Mouse (Mus musculus) embryo, embryonic 10 days (tissue): ENCODE measurements at regions not wholly inside any gene's neighbourhood (a gene's known extent, or its start where the extent isn't known, plus 50 kb on each side); places are given as distances from the start of the nearest gene placed in this dataset.

ENCODE experiments used
- DNase-seq: peaks from one replicate; pipeline ENCODE4 v3.0.0-alpha.2; 2015; ENCODE audit warnings: low spot score

- DNase-seq, result no peak
Observed at GRCm38 (mm10) chr2:63347562-63347961, 163.5 kb upstream of the Kcnh7 start.

DNA sequence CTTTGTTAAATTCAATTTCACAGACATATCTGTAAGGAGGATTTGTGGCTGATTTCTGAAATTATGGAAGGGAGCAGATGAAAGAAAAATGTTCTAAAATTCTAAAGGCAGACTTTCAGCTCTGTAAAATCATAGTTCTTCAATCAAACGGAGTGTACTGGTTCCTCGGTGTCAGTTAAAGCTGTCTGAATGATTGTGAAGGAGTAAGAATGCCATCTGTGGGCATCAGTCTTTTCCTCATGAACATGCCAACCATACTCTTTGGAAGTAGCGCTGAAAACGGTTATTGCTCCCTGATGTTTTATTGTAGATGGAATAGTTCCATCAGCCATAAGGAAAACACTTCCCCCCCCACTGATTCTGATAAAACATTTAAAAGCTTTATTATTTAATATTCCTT lies 142.7 kb upstream of the Kcnh7 start:
- no peak for DNase-seq

DNA sequence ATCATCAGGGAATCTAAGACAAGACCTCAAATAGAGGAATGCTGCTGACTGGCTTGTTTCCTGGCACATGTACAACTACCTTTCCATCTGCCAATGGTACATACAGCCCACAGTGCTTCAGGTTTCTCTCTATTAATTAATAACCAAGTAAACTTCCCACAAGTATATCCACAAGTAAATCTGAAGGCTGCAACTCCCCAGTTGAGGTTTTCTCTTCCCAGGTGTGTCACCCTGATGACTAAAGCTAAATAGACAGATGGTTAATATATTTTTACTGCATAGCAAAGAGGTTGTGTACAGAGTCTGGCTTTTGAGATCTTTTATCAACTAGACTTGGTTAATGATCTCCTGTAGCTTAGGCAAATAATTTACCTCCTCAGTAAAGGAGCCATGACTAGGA lies 96.8 kb upstream of the Kcnh7 start:
- no peak for DNase-seq

DNA sequence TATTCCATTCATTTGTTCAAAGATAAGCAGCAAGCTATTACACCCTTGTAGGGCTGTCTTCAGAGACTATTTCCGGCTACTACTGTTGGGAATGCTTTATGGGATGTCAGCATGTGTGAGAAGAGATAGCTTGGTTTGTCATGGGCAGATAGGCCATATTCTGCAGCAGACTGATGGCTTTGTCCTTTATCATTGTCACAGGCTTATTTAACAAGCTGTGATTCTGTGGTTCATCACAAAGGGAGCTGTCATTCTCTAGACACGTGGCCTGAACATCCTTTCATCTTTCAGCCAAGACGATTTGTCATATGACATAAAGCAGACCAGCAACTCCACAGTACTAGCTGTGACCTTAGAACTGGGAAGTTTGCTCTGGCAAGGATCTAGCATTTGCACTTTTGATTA lies 89.7 kb upstream of the Kcnh7 start:
- DNase-seq, result peak; percentile 77

GRCm38 (mm10) chr2:63246091-63246612 lies 62.1 kb upstream of the Kcnh7 start:
- no peak for DNase-seq

GRCm38 (mm10) chr2:63239326-63239725 lies 55.2 kb upstream of the Kcnh7 start:
- no peak for DNase-seq
